Mouse (Mus musculus): ENCODE data around the gene Nif3l1. TPM values are rescaled to one million over a fixed set of nuclear protein-coding genes. Genes with fewer than 3 reads are reported as not detected.
A peak's percentile ranks its signal among the peaks of the same experiment; 100 is the strongest.

Nif3l1 gene
- polyA plus RNA-seq, 1 experiment from 2014 or later: 28.5 TPM

GRCm38 (mm10) chr1:58495603-58496002 is 50.7 kb downstream of the Nif3l1 start:
- H3K4me2 ChIP-seq (ENCODE audit: low read length): no peak overlapping the region
- peaks cover 89% of the 10 kb centered on the region for H3K36me3 ChIP-seq (ENCODE audit: control insufficient read depth, insufficient read depth, low read length)
- no peak overlapping the region for H3K4me3 ChIP-seq (ENCODE audit: control insufficient read depth in 1 of 2, insufficient read depth in 1 of 2, low read depth in 1 of 2, low read length in 2 of 2)
- 97% methylated on average over 6 of the region's 6 CpGs for WGBS
- no peak overlapping the region for H3K9ac ChIP-seq (ENCODE audit: low read length)
- no peaks in the 10 kb centered on the region for H3K9me3 ChIP-seq (ENCODE audit: control insufficient read depth, low read length)
- no peaks in the 10 kb centered on the region for H3K27me3 ChIP-seq (ENCODE audit: control insufficient read depth, insufficient read depth, low read length)
- ATAC-seq (ENCODE audit: insufficient number of reproducible peaks, insufficient read depth, low FRiP score, low read depth): no peak
- H3K4me1 ChIP-seq (ENCODE audit: control insufficient read depth in 2 of 2, insufficient read depth in 2 of 2, low read length in 2 of 2): no peaks in the 10 kb centered on the region
- no peak overlapping the region for H3K27ac ChIP-seq (replicated peaks in 1 of 2; ENCODE audit: control insufficient read depth in 1 of 2, insufficient read depth in 1 of 2, low read depth in 2 of 2, low read length in 2 of 2)

- H3K9ac ChIP-seq (ENCODE audit: low read length): no peak overlapping the region
Observed at GRCm38 (mm10) chr1:58497678-58498077, 52.7 kb downstream of the Nif3l1 start.

GRCm38 (mm10) chr1:58498758-58499157 is 53.8 kb downstream of the Nif3l1 start:
- 95% methylated on average over 1 of the region's 1 CpGs for WGBS
- no peak overlapping the region for H3K4me2 ChIP-seq (ENCODE audit: low read length)
- ATAC-seq (ENCODE audit: insufficient number of reproducible peaks, insufficient read depth, low FRiP score, low read depth): no peak
- no peak overlapping the region for H3K27ac ChIP-seq (replicated peaks in 1 of 2; ENCODE audit: control insufficient read depth in 1 of 2, insufficient read depth in 1 of 2, low read depth in 2 of 2, low read length in 2 of 2)
- no peak overlapping the region for H3K4me3 ChIP-seq (ENCODE audit: control insufficient read depth in 1 of 2, insufficient read depth in 1 of 2, low read depth in 1 of 2, low read length in 2 of 2)
- H3K36me3 ChIP-seq (ENCODE audit: control insufficient read depth, insufficient read depth, low read length): peaks cover 66% of the 10 kb centered on the region
- H3K9me3 ChIP-seq (ENCODE audit: control insufficient read depth, low read length): no peaks in the 10 kb centered on the region
- no peak overlapping the region for H3K9ac ChIP-seq (ENCODE audit: low read length)
- no peaks in the 10 kb centered on the region for H3K27me3 ChIP-seq (ENCODE audit: control insufficient read depth, insufficient read depth, low read length)
- H3K4me1 ChIP-seq (ENCODE audit: control insufficient read depth in 2 of 2, insufficient read depth in 2 of 2, low read length in 2 of 2): peaks cover under 1 to 9% of the 10 kb centered on the region in 2 experiments; a peak in 3 of 4 replicates

More at GRCm38 (mm10) chr1:58497678-58498077, 52.7 kb downstream of the Nif3l1 start:
- Histone ChIP-seq H3K4me2 (ENCODE audit: low read length) (no peak overlapping the region), H3K27ac (replicated peaks in 1 of 2; ENCODE audit: control insufficient read depth in 1 of 2, insufficient read depth in 1 of 2, low read depth in 2 of 2, low read length in 2 of 2) (no peak overlapping the region), H3K4me1 (ENCODE audit: control insufficient read depth in 2 of 2, insufficient read depth in 2 of 2, low read length in 2 of 2) (no peaks in the 10 kb centered on the region), H3K36me3 (ENCODE audit: control insufficient read depth, insufficient read depth, low read length) (peaks cover 73% of the 10 kb centered on the region), H3K27me3 (ENCODE audit: control insufficient read depth, insufficient read depth, low read length) (no peaks in the 10 kb centered on the region), H3K4me3 (ENCODE audit: control insufficient read depth in 1 of 2, insufficient read depth in 1 of 2, low read depth in 1 of 2, low read length in 2 of 2) (no peak overlapping the region), H3K9me3 (ENCODE audit: control insufficient read depth, low read length) (no peaks in the 10 kb centered on the region)
- ATAC-seq (ENCODE audit: insufficient number of reproducible peaks, insufficient read depth, low FRiP score, low read depth): no peak
- 92% methylated on average over 4 of the region's 4 CpGs for WGBS

GRCm38 (mm10) chr1:58503134-58503533 is 58.2 kb downstream of the Nif3l1 start:
- H3K36me3 ChIP-seq (ENCODE audit: control insufficient read depth, insufficient read depth, low read length): peaks cover 27% of the 10 kb centered on the region
- peaks cover 3 to 14% of the 10 kb centered on the region in 2 experiments for H3K4me1 ChIP-seq (ENCODE audit: control insufficient read depth in 2 of 2, insufficient read depth in 2 of 2, low read length in 2 of 2)
- peak overlapping the region; percentile 93; the same call in 1 of the 2 replicates for H3K4me2 ChIP-seq (ENCODE audit: low read length)
- H3K27ac ChIP-seq (replicated peaks in 1 of 2; ENCODE audit: control insufficient read depth in 1 of 2, insufficient read depth in 1 of 2, low read depth in 2 of 2, low read length in 2 of 2): no peak overlapping the region
- peaks cover 25% of the 10 kb centered on the region for H3K9me3 ChIP-seq (ENCODE audit: control insufficient read depth, low read length)
- no peak overlapping the region for H3K4me3 ChIP-seq (ENCODE audit: control insufficient read depth in 1 of 2, insufficient read depth in 1 of 2, low read depth in 1 of 2, low read length in 2 of 2)
- ATAC-seq (ENCODE audit: insufficient number of reproducible peaks, insufficient read depth, low FRiP score, low read depth): no peak
- H3K27me3 ChIP-seq (ENCODE audit: control insufficient read depth, insufficient read depth, low read length): no peaks in the 10 kb centered on the region
- no peak overlapping the region for H3K9ac ChIP-seq (ENCODE audit: low read length)

- H3K9me3 ChIP-seq (ENCODE audit: control insufficient read depth, low read length): peaks cover 32% of the 10 kb centered on the region
- peaks cover 20% of the 10 kb centered on the region for H3K36me3 ChIP-seq (ENCODE audit: control insufficient read depth, insufficient read depth, low read length)
- H3K27me3 ChIP-seq (ENCODE audit: control insufficient read depth, insufficient read depth, low read length): no peaks in the 10 kb centered on the region
- peak overlapping the region; percentile 83 to 90 for H3K4me3 ChIP-seq (ENCODE audit: control insufficient read depth in 1 of 2, insufficient read depth in 1 of 2, low read depth in 1 of 2, low read length in 2 of 2)
- peak overlapping the region; percentile 88 for H3K9ac ChIP-seq (ENCODE audit: low read length)
- peak overlapping the region; percentile 93 for H3K4me2 ChIP-seq (ENCODE audit: low read length)
- no peak for ATAC-seq (ENCODE audit: insufficient number of reproducible peaks, insufficient read depth, low FRiP score, low read depth)
- H3K27ac ChIP-seq (replicated peaks in 1 of 2; ENCODE audit: control insufficient read depth in 1 of 2, insufficient read depth in 1 of 2, low read depth in 2 of 2, low read length in 2 of 2): peak overlapping the region; percentile 70 to 78; a peak in 1 of 4 replicates
- 20% methylated on average over 9 of the region's 9 CpGs for WGBS
- H3K4me1 ChIP-seq (ENCODE audit: control insufficient read depth in 2 of 2, insufficient read depth in 2 of 2, low read length in 2 of 2): peaks cover 3 to 14% of the 10 kb centered on the region in 2 experiments
Observed at GRCm38 (mm10) chr1:58503793-58504370, 58.9 kb downstream of the Nif3l1 start.

- H3K4me2 ChIP-seq (ENCODE audit: low read length): peak within 1 kb of the TSS; percentile 93
- peak within 1 kb of the TSS; percentile 70 to 78 for H3K27ac ChIP-seq (replicated peaks in 1 of 2; ENCODE audit: control insufficient read depth in 1 of 2, insufficient read depth in 1 of 2, low read depth in 2 of 2, low read length in 2 of 2)
- peak; percentile 99 for ATAC-seq (ENCODE audit: insufficient number of reproducible peaks, insufficient read depth, low FRiP score, low read depth)
- WGBS: under 1% methylated on average over 56 of the region's 64 CpGs
- peak within 1 kb of the TSS; percentile 83 to 90 for H3K4me3 ChIP-seq (ENCODE audit: control insufficient read depth in 1 of 2, insufficient read depth in 1 of 2, low read depth in 1 of 2, low read length in 2 of 2)
- H3K9me3 ChIP-seq (ENCODE audit: control insufficient read depth, low read length): peaks cover 36% of the 10 kb centered on the region
- peaks cover 3 to 14% of the 10 kb centered on the region in 2 experiments for H3K4me1 ChIP-seq (ENCODE audit: control insufficient read depth in 2 of 2, insufficient read depth in 2 of 2, low read length in 2 of 2)
- no peaks in the 10 kb centered on the region for H3K27me3 ChIP-seq (ENCODE audit: control insufficient read depth, insufficient read depth, low read length)
- peaks cover 12% of the 10 kb centered on the region for H3K36me3 ChIP-seq (ENCODE audit: control insufficient read depth, insufficient read depth, low read length)
- H3K9ac ChIP-seq (ENCODE audit: low read length): peak within 1 kb of the TSS; percentile 88
Observed at GRCm38 (mm10) chr1:58504577-58505254, 59.8 kb downstream of the Nif3l1 start, which contains the start of gene Orc2. Gene Orc2 (minus strand): TSS chr1:58505109.

GRCm38 (mm10) chr1:58507249-58507648 is 62.3 kb downstream of the Nif3l1 start:
- WGBS: 88% methylated on average over 3 of the region's 3 CpGs
- no peaks in the 10 kb centered on the region for H3K36me3 ChIP-seq (ENCODE audit: control insufficient read depth, insufficient read depth, low read length)
- peaks cover 49% of the 10 kb centered on the region for H3K9me3 ChIP-seq (ENCODE audit: control insufficient read depth, low read length)
- H3K27ac ChIP-seq (replicated peaks in 1 of 2; ENCODE audit: control insufficient read depth in 1 of 2, insufficient read depth in 1 of 2, low read depth in 2 of 2, low read length in 2 of 2): no peak overlapping the region
- H3K4me1 ChIP-seq (ENCODE audit: control insufficient read depth in 2 of 2, insufficient read depth in 2 of 2, low read length in 2 of 2): peaks cover 3 to 14% of the 10 kb centered on the region in 2 experiments
- ATAC-seq (ENCODE audit: insufficient number of reproducible peaks, insufficient read depth, low FRiP score, low read depth): no peak
- H3K27me3 ChIP-seq (ENCODE audit: control insufficient read depth, insufficient read depth, low read length): no peaks in the 10 kb centered on the region
- H3K9ac ChIP-seq (ENCODE audit: low read length): no peak overlapping the region
- H3K4me3 ChIP-seq (ENCODE audit: control insufficient read depth in 1 of 2, insufficient read depth in 1 of 2, low read depth in 1 of 2, low read length in 2 of 2): no peak overlapping the region
- no peak overlapping the region for H3K4me2 ChIP-seq (ENCODE audit: low read length)
